Mouse (Mus musculus): Measurements from ENCODE around the gene Itln1.

DNA sequence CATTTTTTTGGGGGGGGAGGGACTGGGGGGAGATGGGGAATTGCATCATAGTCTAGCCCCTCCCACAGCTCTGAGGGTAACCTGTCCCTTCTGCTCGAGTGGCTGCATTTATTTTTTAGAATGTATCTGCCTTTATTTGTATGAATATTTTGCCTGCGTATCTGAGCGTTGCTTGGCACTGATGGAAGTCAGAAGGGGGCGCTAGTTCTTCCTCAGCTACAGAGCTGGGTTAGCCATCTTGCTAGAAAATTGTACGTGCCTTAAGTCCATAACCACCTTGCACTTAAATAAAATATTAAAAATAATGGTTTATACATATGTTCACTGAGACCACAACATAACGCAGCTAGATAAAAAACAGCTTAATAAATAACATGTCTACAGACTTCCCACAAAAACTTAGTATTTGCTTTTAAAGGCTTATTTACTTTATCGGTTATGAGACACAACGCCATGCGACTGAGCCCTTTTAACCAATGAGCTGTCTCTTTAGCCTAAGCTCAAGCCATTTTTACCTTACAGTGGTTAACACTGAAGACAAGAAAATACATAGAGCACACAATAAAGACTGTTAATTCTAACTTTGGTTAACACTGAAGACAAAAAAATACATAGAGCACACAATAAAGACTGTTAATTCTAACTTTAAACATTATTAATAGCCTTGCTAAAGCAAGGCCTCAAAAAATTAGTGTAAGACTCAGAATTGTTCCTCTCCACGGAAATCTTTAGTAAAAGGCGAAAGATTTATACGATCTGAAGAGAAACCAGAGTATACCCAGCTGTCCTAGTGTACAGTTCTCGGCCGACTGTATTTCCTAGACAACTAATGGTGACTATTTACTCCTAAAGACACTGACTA is 32.5 kb downstream of the Itln1 start:
- TF ChIP-seq POLR2A (IDR thresholded peaks at IDR 0.05; ENCODE audit: borderline replicate concordance, low read depth, low read length), result peak; percentile 91
- peak; percentile 47; the same call in 1 of the 2 replicates for TF ChIP-seq CTCF (IDR thresholded peaks at IDR 0.05; ENCODE audit: low read depth, low read length)

All from bone marrow macrophage, adult 2 months (primary cell).